ENCODE assay signal across 8 mouse cellular contexts in genomic region chr9:113708361-113709280, GRCm38 (mm10). TPM values are rescaled to one million over a fixed set of nuclear protein-coding genes. Genes with fewer than 3 reads are reported as not detected.
A peak's percentile ranks its signal among the peaks of the same experiment; 100 is the strongest.
DNase-seq lines count a peak whose midpoint lies in the region; ATAC-seq and TF ChIP-seq lines count a peak whose summit lies in the region.

No protein-coding gene starts in this region.

- peak overlapping the region; percentile 91 for H3K27ac ChIP-seq in left cerebral cortex, adult 2 months
- H3K27ac ChIP-seq in embryonic facial prominence, embryonic 12.5 days: no peak overlapping the region
- peak overlapping the region; percentile 99 for H3K27ac ChIP-seq in intestine, postnatal 0 days (ENCODE audit: low read depth, low read length)
- no peak overlapping the region for H3K27ac ChIP-seq in neural tube, embryonic 12.5 days

- no peaks in the 10 kb centered on the region for H3K27me3 ChIP-seq in embryonic facial prominence, embryonic 12.5 days
- H3K27me3 ChIP-seq in intestine, postnatal 0 days (replicated peaks; ENCODE audit: control insufficient read depth, insufficient read depth, low read length): no peaks in the 10 kb centered on the region
- H3K27me3 ChIP-seq in neural tube, embryonic 12.5 days (replicated peaks): no peaks in the 10 kb centered on the region

- no peaks in the 10 kb centered on the region for H3K9me3 ChIP-seq in embryonic facial prominence, embryonic 12.5 days
- no peaks in the 10 kb centered on the region for H3K9me3 ChIP-seq in intestine, postnatal 0 days (ENCODE audit: control insufficient read depth)
- H3K9me3 ChIP-seq in neural tube, embryonic 12.5 days: no peaks in the 10 kb centered on the region

- 57% methylated on average over 19 of the region's 19 CpGs for WGBS in embryonic facial prominence, embryonic 12.5 days
- WGBS in intestine, postnatal 0 days: 52% methylated on average over 19 of the region's 19 CpGs
- 62% methylated on average over 19 of the region's 19 CpGs for WGBS in neural tube, embryonic 12.5 days

- peak overlapping the region; percentile 76 for H3K4me2 ChIP-seq in embryonic facial prominence, embryonic 12.5 days (replicated peaks)
- peak overlapping the region; percentile 77 for H3K4me2 ChIP-seq in intestine, postnatal 0 days (replicated peaks; ENCODE audit: low read depth)
- H3K4me2 ChIP-seq in neural tube, embryonic 12.5 days (replicated peaks): peak overlapping the region; percentile 89

- no peak for TF ChIP-seq CTCF in left cerebral cortex, adult 2 months (IDR thresholded peaks at IDR 0.05)
- no peak for TF ChIP-seq CTCF in intestine, postnatal 0 days (IDR thresholded peaks at IDR 0.05; ENCODE audit: low read depth)

- peak overlapping the region; percentile 89 for H3K9ac ChIP-seq in embryonic facial prominence, embryonic 12.5 days
- peak overlapping the region; percentile 99 for H3K9ac ChIP-seq in intestine, postnatal 0 days (ENCODE audit: low read depth, low read length)
- peak overlapping the region; percentile 91 for H3K9ac ChIP-seq in neural tube, embryonic 12.5 days

- intact Hi-C loops in left cerebral cortex, adult 2 months (cut with DNase I): no loop called here
- intact Hi-C loops in left cerebral cortex, postnatal 36 days (cut with DNase I): no loop called here

- no peaks in the 10 kb centered on the region for H3K36me3 ChIP-seq in embryonic facial prominence, embryonic 12.5 days
- H3K36me3 ChIP-seq in intestine, postnatal 0 days (ENCODE audit: control insufficient read depth, insufficient read depth): no peaks in the 10 kb centered on the region
- H3K36me3 ChIP-seq in neural tube, embryonic 12.5 days: no peaks in the 10 kb centered on the region

- no peak for ATAC-seq in embryonic facial prominence, embryonic 12.5 days (ENCODE audit: insufficient number of reproducible peaks, insufficient read depth, low FRiP score, low TSS enrichment)
- no peak; the same call in 1 of the 2 replicates for ATAC-seq in intestine, postnatal 0 days
- peak; percentile 51; the same call in 1 of the 2 replicates for ATAC-seq in neural tube, embryonic 12.5 days (ENCODE audit: low FRiP score, low read depth)

- no peak for DNase-seq in left cerebral cortex, adult 2 months (ENCODE audit: extremely low spot score in 1 of 2, low spot score in 2 of 2)
- no peak for DNase-seq in left cerebral cortex, postnatal 36 days (ENCODE audit: low spot score in 2 of 2)
- DNase-seq in left cerebral cortex, adult 8-10 months (ENCODE audit: low spot score in 2 of 2): no peak
- no peak for DNase-seq in adrenal gland, postnatal 4 days (ENCODE audit: low spot score in 2 of 2)
- no peak for DNase-seq in embryo, embryonic 10.5 days (ENCODE audit: low spot score)

- H3K4me3 ChIP-seq in left cerebral cortex, adult 2 months: peak overlapping the region; percentile 66
- H3K4me3 ChIP-seq in embryonic facial prominence, embryonic 12.5 days: peak overlapping the region; percentile 93
- H3K4me3 ChIP-seq in intestine, postnatal 0 days (ENCODE audit: low read depth, low read length): peak overlapping the region; percentile 98
- peak overlapping the region; percentile 89 for H3K4me3 ChIP-seq in neural tube, embryonic 12.5 days

- H3K4me1 ChIP-seq in embryonic facial prominence, embryonic 12.5 days: peaks cover 21% of the 10 kb centered on the region
- no peaks in the 10 kb centered on the region for H3K4me1 ChIP-seq in intestine, postnatal 0 days (replicated peaks; ENCODE audit: control insufficient read depth, insufficient read depth, low read length)
- H3K4me1 ChIP-seq in neural tube, embryonic 12.5 days: peaks cover 27% of the 10 kb centered on the region

RNA-seq across cellular contexts. Expression of gene Pdcd6ip, which starts 0.6 kb away (rescaled TPM):
- total RNA-seq in left cerebral cortex, adult 2 months (2021): 10 to 100 TPM; 70.4 to 80.8 TPM
- 10 to 100 TPM; 56.3 to 76.6 TPM for total RNA-seq in left cerebral cortex, postnatal 36 days (2021)
- 54.2 and 60.3 TPM in 2 replicates for polyA plus RNA-seq in embryonic facial prominence, embryonic 12.5 days (2016; fragmentation: Nextera tagmentation; extraction: Ambion mirVana)
- 100 and 101 TPM in 2 replicates for polyA plus RNA-seq in intestine, postnatal 0 days (2015; fragmentation: Nextera tagmentation; extraction: Ambion mirVana)
- polyA plus RNA-seq in neural tube, embryonic 12.5 days (2016; fragmentation: Nextera tagmentation; extraction: Ambion mirVana): 48.3 and 54.7 TPM in 2 replicates
- total RNA-seq in left cerebral cortex, adult 8-10 months (2022): 10 to 100 TPM; 64.8 to 76.3 (median 66.6) TPM
- 100 to 1,000 TPM; 126 to 142 TPM for total RNA-seq in adrenal gland, postnatal 4 days (2021)

RNA-seq across cellular contexts. Expression of gene Clasp2, which starts 32.7 kb away (rescaled TPM):
- 100 to 1,000 TPM; 212 TPM for total RNA-seq in left cerebral cortex, adult 2 months (2021)
- total RNA-seq in left cerebral cortex, postnatal 36 days (2021): 100 to 1,000 TPM; 226 to 229 TPM
- polyA plus RNA-seq in embryonic facial prominence, embryonic 12.5 days (2016; fragmentation: Nextera tagmentation; extraction: Ambion mirVana): 41.0 and 45.3 TPM in 2 replicates
- polyA plus RNA-seq in intestine, postnatal 0 days (2015; fragmentation: Nextera tagmentation; extraction: Ambion mirVana): 7.2 and 9.0 TPM in 2 replicates
- polyA plus RNA-seq in neural tube, embryonic 12.5 days (2016; fragmentation: Nextera tagmentation; extraction: Ambion mirVana): 82.7 and 83.4 TPM in 2 replicates
- total RNA-seq in left cerebral cortex, adult 8-10 months (2022): 100 to 1,000 TPM; 201 to 222 (median 210) TPM
- 10 to 100 TPM; 95.4 TPM for total RNA-seq in adrenal gland, postnatal 4 days (2021)

Comparison
In these comparisons a context has a peak if more than half of its experiments do, and no peak if none do; other contexts are left out.
1. H3K27ac ChIP-seq: peak in left cerebral cortex, adult 2 months (single experiment) and intestine, postnatal 0 days (single experiment); none in embryonic facial prominence, embryonic 12.5 days (single experiment) and neural tube, embryonic 12.5 days (single experiment).
2. Peak in every context shown above with its lines, with median percentiles within 50 percentile points of each other: H3K4me3 ChIP-seq, H3K4me2 ChIP-seq and H3K9ac ChIP-seq.